Mouse (Mus musculus) heart, postnatal 36 days (tissue): ENCODE measurements around the gene Hist1h2ad. TPM values are rescaled to one million over a fixed set of nuclear protein-coding genes. Genes with fewer than 3 reads are reported as not detected.
A peak's percentile ranks its signal among the peaks of the same experiment; 100 is the strongest.

ENCODE experiments used
- DNase-seq, 2 experiments: peaks; one replicate each; pipeline ENCODE4 v3.0.0; 2021 to 2022
- intact Hi-C: fragments of 180-260 bp; cut with DNase I; formaldehyde crosslinking; loops from one replicate; pipeline ENCODE4 v1.15.1; 2025
- microRNA-seq, 2 experiments: library from miRNA; unstranded; fragments of <30 nt; microRNA quantifications; one replicate each; pipeline ENCODE4 v1.2.0; 2021; ENCODE audit warnings: borderline number of aligned reads in 2 of 2
- total RNA-seq, 2 experiments: library from RNA; stranded (reverse); gene quantifications; 2 replicates each; pipeline ENCODE4 v1.2.3; 2021

Hist1h2ad gene
- total RNA-seq, 2 experiments from 2014 or later = 2.9 to 4.6 TPM

GRCm38 (mm10) chr13:23605052-23605451 lies 30.9 kb downstream of the Hist1h2ad start:
- intact Hi-C loops = no loop called here

DNA sequence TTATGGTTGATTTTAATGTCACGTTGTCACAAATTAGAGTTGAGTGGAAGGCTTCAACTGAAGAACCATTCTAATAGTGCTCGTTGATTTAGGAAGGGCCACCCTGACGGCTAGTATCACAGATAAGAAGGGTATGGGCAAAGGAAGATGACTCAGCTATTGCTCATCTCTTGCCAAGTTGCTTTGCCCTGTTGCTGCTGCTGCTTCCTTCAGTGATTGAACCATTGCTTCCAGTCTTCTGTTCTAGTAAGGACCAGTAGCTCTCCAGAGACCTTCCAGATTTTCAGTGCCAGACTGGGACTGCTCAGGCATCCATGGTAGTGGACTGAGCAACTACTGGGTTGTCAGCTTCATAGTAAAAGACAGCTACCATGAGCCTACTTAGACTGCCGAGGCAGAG lies 35.0 kb downstream of the Hist1h2ad start:
- no peak for DNase-seq
- intact Hi-C loops = no loop called here

More at GRCm38 (mm10) chr13:23605052-23605451, 30.9 kb downstream of the Hist1h2ad start:
- DNase-seq = no peak

DNA sequence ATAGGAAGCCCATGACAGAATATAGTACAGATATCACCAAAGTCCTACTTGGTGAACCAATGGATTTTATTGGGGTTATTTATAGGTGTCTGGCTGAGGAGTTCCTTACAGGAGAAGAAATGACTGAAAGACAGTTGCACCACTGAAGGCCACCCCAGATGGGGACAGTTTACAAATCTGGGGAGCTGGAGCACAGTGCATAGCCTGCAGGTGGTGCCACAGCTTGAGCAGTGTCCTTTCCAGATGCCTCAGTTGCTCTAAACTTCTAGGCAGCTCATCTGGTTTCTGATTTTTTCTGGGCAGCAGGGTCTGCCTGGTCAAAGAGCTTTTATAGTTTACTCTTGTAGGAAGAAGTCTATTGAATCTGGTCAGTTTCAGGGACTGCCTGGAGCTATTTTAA lies 35.7 kb downstream of the Hist1h2ad start:
- intact Hi-C loops = no loop called here
- DNase-seq = no peak

DNA sequence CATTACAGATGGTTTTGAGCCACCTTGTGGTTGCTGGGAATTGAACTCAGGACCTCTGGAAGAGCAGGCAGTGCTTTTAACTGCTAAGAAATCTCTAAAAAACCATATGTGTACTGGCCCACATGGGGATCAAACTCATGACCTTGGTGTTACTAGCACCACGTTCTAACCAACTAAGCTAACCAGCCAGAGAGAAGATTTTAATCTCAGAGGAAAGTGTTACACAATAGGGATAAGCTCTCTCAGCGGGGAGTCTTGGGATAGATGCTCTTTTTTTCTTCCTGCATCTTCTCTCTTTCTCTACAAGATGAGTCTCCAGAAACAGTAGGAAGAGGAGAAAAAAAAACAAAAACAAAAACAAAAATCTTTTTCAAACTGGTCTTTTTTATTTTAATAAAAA lies 36.2 kb downstream of the Hist1h2ad start:
- no peak for DNase-seq
- intact Hi-C loops = no loop called here

DNA sequence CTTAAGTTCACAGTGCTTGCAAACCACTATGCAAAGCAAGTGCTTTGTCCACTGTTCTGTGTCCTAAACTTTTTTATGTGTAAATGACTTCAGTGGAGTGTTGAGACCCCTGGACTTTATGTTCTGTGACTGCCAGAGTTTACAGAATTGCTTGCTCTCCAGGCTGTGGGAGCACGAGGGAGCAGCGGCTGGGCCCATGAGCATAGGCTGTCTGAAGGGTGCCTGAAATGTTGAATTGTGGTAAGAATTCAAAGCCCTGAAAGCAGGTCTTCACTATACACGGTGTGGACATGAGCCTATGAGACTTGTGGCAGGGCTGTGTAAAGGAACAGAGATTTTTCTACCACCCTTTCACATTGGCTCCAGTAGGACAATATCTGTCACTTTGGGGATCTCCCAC lies 37.5 kb downstream of the Hist1h2ad start:
- intact Hi-C loops = no loop called here
- DNase-seq = no peak

DNA sequence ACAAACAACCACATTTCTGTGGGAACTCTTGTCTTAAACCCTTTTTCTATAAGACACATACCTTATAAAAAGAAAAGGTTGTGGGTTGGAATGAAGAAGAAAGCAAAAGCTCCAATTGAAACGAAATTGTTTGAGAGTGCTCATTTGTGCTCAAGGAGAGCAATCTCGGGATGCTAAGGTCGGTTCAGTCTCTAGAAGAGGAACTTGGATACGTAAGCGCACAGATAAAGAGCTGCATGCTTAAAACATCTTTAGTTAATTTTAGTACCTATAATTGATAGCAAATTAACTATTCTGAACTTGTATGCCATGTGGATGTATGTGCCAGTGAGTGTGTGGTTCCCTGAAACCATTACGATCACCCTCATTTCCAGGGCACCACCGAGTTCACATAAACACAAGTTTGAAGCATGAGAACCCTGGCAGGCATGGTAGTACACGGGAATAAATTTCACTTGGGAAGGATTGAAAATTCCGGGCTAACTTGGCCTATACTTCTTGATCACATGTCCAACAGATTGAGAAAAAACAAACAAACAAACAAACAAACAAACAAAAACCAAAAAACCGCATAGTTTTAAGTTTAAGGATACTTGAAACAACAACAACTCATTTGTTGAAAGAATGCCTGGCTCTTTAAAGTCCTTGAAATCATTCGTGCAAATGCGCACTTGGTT lies 46.0 kb downstream of the Hist1h2ad start:
- intact Hi-C loops = loop anchor here (2.0 to 10.0 kb wide), 5 partner anchors 119 to 1908 kb away; partner anchors contain the start of genes Hist1h1a, Hist1h1c, Hist1h3a and Hist1h4a
- no peak for DNase-seq

DNA sequence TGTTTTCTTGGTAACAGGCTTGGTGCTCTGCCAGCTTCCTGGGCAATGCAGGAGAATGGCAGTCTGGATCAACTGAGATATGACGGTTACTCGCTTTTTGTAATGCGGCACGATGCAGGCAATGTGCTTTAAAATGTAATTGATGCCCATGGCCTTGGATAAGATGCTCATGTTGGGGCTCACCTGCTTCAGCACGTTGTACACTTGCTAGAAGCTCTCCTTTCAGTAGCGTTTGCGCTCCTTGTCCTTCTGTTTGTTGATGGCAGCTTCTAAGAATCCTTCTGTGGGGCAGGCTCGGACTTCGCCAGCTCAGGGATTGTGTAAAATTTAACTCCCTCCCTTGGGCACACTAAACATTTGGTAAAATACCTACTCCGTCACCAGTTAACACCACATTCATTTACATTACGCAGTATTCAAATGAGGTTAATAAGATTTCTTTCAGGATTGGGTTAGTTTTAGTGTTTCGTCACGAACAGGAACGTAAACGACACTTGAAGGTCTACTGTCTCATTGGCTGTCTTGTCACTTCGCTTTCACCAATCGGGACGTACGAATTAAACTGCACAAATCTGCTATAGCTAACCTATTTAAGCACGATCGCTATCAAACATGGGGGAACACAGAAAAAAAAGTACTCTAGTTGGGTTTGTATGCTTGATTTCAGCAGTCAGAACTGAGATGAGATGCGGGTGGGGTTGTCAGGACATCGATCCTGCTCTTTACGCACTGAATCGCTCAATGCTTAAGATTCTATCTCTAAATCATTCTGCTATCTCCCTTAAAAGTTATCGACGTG lies 46.8 kb downstream of the Hist1h2ad start, which contains the start of gene Hist1h2be:
Gene Hist1h2be (minus strand): TSS at position 392 of the 799 bp plus-strand sequence.
- peak; percentile 55 to 77 for DNase-seq
- intact Hi-C loops = loop anchor here (2.0 to 10.0 kb wide), 5 partner anchors 118 to 1909 kb away; partner anchors contain the start of genes Hist1h1a, Hist1h1c, Hist1h3a and Hist1h4a

GRCm38 (mm10) chr13:23621532-23622174 lies 47.5 kb downstream of the Hist1h2ad start:
- DNase-seq = peak; percentile 62 to 66
- intact Hi-C loops = loop anchor here (1.0 to 10.0 kb wide), 8 partner anchors 37 to 1909 kb away; partner anchors contain the start of genes Hist1h1a, Hist1h1c, Hist1h2bc and Hist1h3a

DNA sequence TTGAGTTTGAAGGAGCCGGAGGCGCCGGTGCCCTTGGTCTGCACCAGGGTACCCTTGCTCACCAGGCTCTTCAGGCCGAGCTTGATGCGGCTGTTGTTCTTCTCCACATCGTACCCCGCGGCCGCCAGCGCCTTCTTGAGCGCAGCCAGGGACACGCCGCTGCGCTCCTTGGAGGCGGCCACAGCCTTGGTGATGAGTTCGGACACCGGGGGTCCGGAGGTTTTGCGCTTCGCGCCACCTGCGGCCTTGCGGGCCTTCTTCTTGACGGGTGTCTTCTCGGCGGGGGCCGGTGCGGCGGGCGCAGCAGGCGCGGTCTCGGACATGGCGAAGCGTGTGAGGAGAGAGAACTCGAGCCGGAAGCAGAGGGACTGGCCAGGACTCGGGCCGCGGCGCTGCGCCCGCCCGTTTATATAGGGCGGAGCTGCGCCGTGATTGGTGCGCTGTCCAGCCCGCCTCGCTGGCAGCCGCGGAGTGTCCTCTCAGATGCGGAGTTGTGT lies 48.0 kb downstream of the Hist1h2ad start, which contains the start of gene Hist1h1e:
Gene Hist1h1e (minus strand): TSS at position 384 of the 497 bp plus-strand sequence.
- peak; percentile 93 to 94 for DNase-seq
- intact Hi-C loops = loop anchor here (1.0 to 10.0 kb wide), 6 partner anchors 37 to 1910 kb away; partner anchors contain the start of genes Hist1h1a, Hist1h2bc, Hist1h3a and Hist1h4a

- peak in 1 of 2 experiments; percentile 13 for DNase-seq
- intact Hi-C loops = loop anchor here (1.0 to 10.0 kb wide), 6 partner anchors 38 to 1911 kb away; partner anchors contain the start of genes Hist1h1a, Hist1h2bc, Hist1h3a and Hist1h4a
Measured at GRCm38 (mm10) chr13:23622861-23623450, 48.8 kb downstream of the Hist1h2ad start.

Small RNA genes lying within 50 kb of the gene (microRNA-seq; reads per million reads assigned to microRNA genes)
- 0 reads per million in 2 experiments for gene Gm44297
- 0 reads per million in 2 experiments for gene Gm44359
- gene Gm44394 = 0 reads per million in 2 experiments

Other genes with a start within 250 kb of the Hist1h2ad start
- gene Zfp322a, start 205.2 kb upstream of the Hist1h2ad start, total RNA-seq = 10 to 100 TPM; 13.6 to 16.5 TPM
- 1 to 10 TPM; 4.3 TPM for gene Abt1, start 150.5 kb upstream of the Hist1h2ad start, total RNA-seq
- not detected for gene Btn1a1, start 108.5 kb upstream of the Hist1h2ad start, total RNA-seq
- gene Btn2a2, start 85.5 kb upstream of the Hist1h2ad start, total RNA-seq = not detected
- gene Hist1h4h, start 43.3 kb upstream of the Hist1h2ad start, total RNA-seq = 100 to 1,000 TPM; 268 to 283 TPM
- 10 to 100 TPM; 14.1 to 19.0 TPM for gene Hist1h2af, start 40.5 kb upstream of the Hist1h2ad start, total RNA-seq
- gene Hist1h3g, start 39.0 kb upstream of the Hist1h2ad start, total RNA-seq = 1 to 10 TPM; 2.5 to 4.1 TPM
- 1 to 10 TPM in 1 of 2 experiments, under 1 TPM in 1; 0.94 to 1.9 TPM for gene Hist1h2bh, start 31.0 kb upstream of the Hist1h2ad start, total RNA-seq
- gene Hist1h3f, start 30.3 kb upstream of the Hist1h2ad start, total RNA-seq = 10 to 100 TPM in 1 of 2 experiments, 1 to 10 TPM in 1; 7.4 to 10.0 TPM
- gene Hist1h4f, start 22.7 kb upstream of the Hist1h2ad start, total RNA-seq = 10 to 100 TPM; 37.7 to 40.9 TPM
- gene Hist1h1d, start 21.1 kb upstream of the Hist1h2ad start, total RNA-seq = 1 to 10 TPM; 2.2 to 2.3 TPM
- 10 to 100 TPM; 21.4 to 23.8 TPM for gene Hist1h3e, start 12.0 kb upstream of the Hist1h2ad start, total RNA-seq
- gene Hist1h2ae, start 3.2 kb upstream of the Hist1h2ad start, total RNA-seq = 1 to 10 TPM; 2.6 to 3.4 TPM
- gene Hist1h2bg, start 3.0 kb upstream of the Hist1h2ad start, total RNA-seq = 10 to 100 TPM; 38.1 to 41.0 TPM
- gene Hist1h2bf, start 185 bp upstream of the Hist1h2ad start, total RNA-seq = 10 to 100 TPM; 13.1 to 14.6 TPM
- gene Hist1h3d, start 1.4 kb downstream of the Hist1h2ad start, total RNA-seq = 1 to 10 TPM; 3.1 to 4.8 TPM
- gene Hist1h4d, start 7.2 kb downstream of the Hist1h2ad start, total RNA-seq = 10 to 100 TPM; 61.5 to 67.6 TPM
- gene Hist1h2be, start 46.7 kb downstream of the Hist1h2ad start, total RNA-seq = 10 to 100 TPM in 1 of 2 experiments, 1 to 10 TPM in 1; 8.9 to 11.1 TPM
- 10 to 100 TPM; 38.1 to 46.3 TPM for gene Hist1h1e, start 48.2 kb downstream of the Hist1h2ad start, total RNA-seq
- 1 to 10 TPM; 1.6 to 1.8 TPM for gene Hist1h2ac, start 109.6 kb downstream of the Hist1h2ad start, total RNA-seq
- 10 to 100 TPM; 64.4 to 75.8 TPM for gene Hist1h2bc, start 109.8 kb downstream of the Hist1h2ad start, total RNA-seq
- not detected for gene Hist1h1t, start 121.4 kb downstream of the Hist1h2ad start, total RNA-seq
- gene Hist1h4c, start 124.1 kb downstream of the Hist1h2ad start, total RNA-seq = 10 to 100 TPM; 51.7 to 59.6 TPM
- 10 to 100 TPM; 48.4 to 66.6 TPM for gene Hfe, start 136.5 kb downstream of the Hist1h2ad start, total RNA-seq
- 100 to 1,000 TPM; 186 to 225 TPM for gene Hist1h1c, start 164.4 kb downstream of the Hist1h2ad start, total RNA-seq
- 1 to 10 TPM; 6.5 to 9.3 TPM for gene Hist1h3c, start 171.2 kb downstream of the Hist1h2ad start, total RNA-seq
- gene Hist1h2bb, start 172.4 kb downstream of the Hist1h2ad start, total RNA-seq = 10 to 100 TPM in 1 of 2 experiments, 1 to 10 TPM in 1; 9.8 to 12.0 TPM
- 10 to 100 TPM; 11.9 to 16.8 TPM for gene Hist1h2ab, start 176.7 kb downstream of the Hist1h2ad start, total RNA-seq
- gene Hist1h3b, start 177.9 kb downstream of the Hist1h2ad start, total RNA-seq = 10 to 100 TPM; 20.4 to 22.0 TPM
- 10 to 100 TPM; 13.8 to 18.3 TPM for gene Hist1h4b, start 182.6 kb downstream of the Hist1h2ad start, total RNA-seq
- 10 to 100 TPM; 12.3 to 13.8 TPM for gene Hist1h4a, start 186.8 kb downstream of the Hist1h2ad start, total RNA-seq
- 10 to 100 TPM; 16.6 to 17.0 TPM for gene Hist1h3a, start 188.0 kb downstream of the Hist1h2ad start, total RNA-seq
- gene Hist1h1a, start 189.3 kb downstream of the Hist1h2ad start, total RNA-seq = 1 to 10 TPM; 7.5 to 8.2 TPM
- not detected for gene Trim38, start 195.5 kb downstream of the Hist1h2ad start, total RNA-seq
- gene Slc17a2, start 232.6 kb downstream of the Hist1h2ad start, total RNA-seq = not detected